ENCODE assay signal across 25 mouse cellular contexts in the genomic region with DNA sequence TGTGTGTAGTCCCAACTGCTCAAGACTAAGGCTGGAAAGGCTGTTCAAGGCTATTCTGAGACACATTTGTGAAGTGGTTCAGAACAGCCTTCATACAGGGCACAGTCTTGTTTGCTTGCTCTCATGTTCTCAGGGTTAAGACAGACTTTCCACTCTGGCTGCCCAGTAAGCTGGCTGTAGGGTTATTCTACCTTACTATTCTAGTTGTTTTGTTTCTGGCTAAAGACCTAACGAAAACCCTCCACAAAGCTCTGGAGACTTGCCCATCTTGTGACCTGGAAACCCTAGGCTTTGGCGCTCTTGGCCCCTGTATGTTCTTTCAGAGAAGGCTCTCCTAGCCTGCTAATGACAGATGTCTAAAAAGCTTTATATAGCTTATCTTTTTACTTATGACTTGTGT. TPM values are rescaled to one million over a fixed set of nuclear protein-coding genes. Genes with fewer than 3 reads are reported as not detected.
DNase-seq lines count a peak whose midpoint lies in the region; ATAC-seq and TF ChIP-seq lines count a peak whose summit lies in the region.
"Had no signal": no experiment of that assay in that cellular context is flagged by ENCODE, and none has a peak within 500 bp of the region (broad histone marks: within the 10 kb centered on the region; RNA-seq: fewer than 3 reads in every experiment).

No protein-coding gene starts in this region.

- no peak overlapping the region for H3K9ac ChIP-seq in intestine, embryonic 16.5 days (ENCODE audit: low read depth, low read length)
- no peak overlapping the region for H3K9ac ChIP-seq in intestine, embryonic 15.5 days
- no peak overlapping the region for H3K9ac ChIP-seq in stomach, postnatal 0 days (ENCODE audit: low read length)
- H3K9ac ChIP-seq: embryonic facial prominence, embryonic 12.5 days; heart, embryonic 12.5 days; hindbrain, embryonic 14.5 days; limb, embryonic 12.5 days; liver, embryonic 15.5 days; lung, embryonic 14.5 days had no signal

- H3K27me3 ChIP-seq in intestine, embryonic 16.5 days (replicated peaks; ENCODE audit: control insufficient read depth, insufficient read depth, low read length): no peaks in the 10 kb centered on the region
- H3K27me3 ChIP-seq in intestine, embryonic 15.5 days (replicated peaks): no peaks in the 10 kb centered on the region
- no peaks in the 10 kb centered on the region for H3K27me3 ChIP-seq in stomach, postnatal 0 days (ENCODE audit: control insufficient read depth, insufficient read depth, low read length)
- H3K27me3 ChIP-seq: embryonic facial prominence, embryonic 12.5 days; heart, embryonic 12.5 days; limb, embryonic 12.5 days; liver, embryonic 15.5 days had no signal

- WGBS in intestine, embryonic 16.5 days: 81% methylated on average over 2 of the region's 2 CpGs
- WGBS in intestine, embryonic 15.5 days: 80% methylated on average over 2 of the region's 2 CpGs
- 83% methylated on average over 2 of the region's 2 CpGs for WGBS in stomach, postnatal 0 days

- no peak overlapping the region for H3K4me3 ChIP-seq in intestine, embryonic 16.5 days (ENCODE audit: low read length)
- H3K4me3 ChIP-seq in intestine, embryonic 15.5 days (replicated peaks): no peak overlapping the region
- H3K4me3 ChIP-seq in brown adipose tissue, adult 24 weeks (ENCODE audit: insufficient read depth, low read depth, low read length): no peak overlapping the region
- no peak overlapping the region for H3K4me3 ChIP-seq in stomach, postnatal 0 days (ENCODE audit: low read depth, low read length)
- H3K4me3 ChIP-seq: embryonic facial prominence, embryonic 12.5 days; heart, embryonic 12.5 days; left cerebral cortex, adult 2 months; limb, embryonic 12.5 days; liver, embryonic 15.5 days; midbrain, embryonic 10.5 days had no signal

- H3K4me2 ChIP-seq in intestine, embryonic 16.5 days (ENCODE audit: low read depth, low read length): no peak overlapping the region
- H3K4me2 ChIP-seq in intestine, embryonic 15.5 days (replicated peaks): no peak overlapping the region
- no peak overlapping the region for H3K4me2 ChIP-seq in stomach, postnatal 0 days (replicated peaks; ENCODE audit: low read depth)
- H3K4me2 ChIP-seq: embryonic facial prominence, embryonic 12.5 days; heart, embryonic 12.5 days; hindbrain, embryonic 14.5 days; limb, embryonic 12.5 days; liver, embryonic 15.5 days; lung, embryonic 14.5 days had no signal

- peaks cover 2% of the 10 kb centered on the region; the same call in 1 of the 2 replicates for H3K36me3 ChIP-seq in intestine, embryonic 16.5 days (ENCODE audit: control insufficient read depth, insufficient read depth, low read length)
- H3K36me3 ChIP-seq in intestine, embryonic 15.5 days: peaks cover 11% of the 10 kb centered on the region
- H3K36me3 ChIP-seq in stomach, postnatal 0 days (ENCODE audit: control insufficient read depth, insufficient read depth, low read length): peaks cover 5% of the 10 kb centered on the region

- H3K9me3 ChIP-seq in intestine, embryonic 16.5 days (ENCODE audit: control insufficient read depth, low read length): no peaks in the 10 kb centered on the region
- no peaks in the 10 kb centered on the region for H3K9me3 ChIP-seq in intestine, embryonic 15.5 days
- H3K9me3 ChIP-seq in stomach, postnatal 0 days (ENCODE audit: control insufficient read depth, low read length): no peaks in the 10 kb centered on the region
- H3K9me3 ChIP-seq: embryonic facial prominence, embryonic 12.5 days; heart, embryonic 12.5 days; limb, embryonic 12.5 days; liver, embryonic 15.5 days; midbrain, embryonic 10.5 days had no signal

- H3K4me1 ChIP-seq in intestine, embryonic 16.5 days (ENCODE audit: control insufficient read depth, insufficient read depth, low read length): peaks cover 8% of the 10 kb centered on the region
- H3K4me1 ChIP-seq in intestine, embryonic 15.5 days (replicated peaks): peaks cover 7% of the 10 kb centered on the region; the same call in 1 of the 2 replicates
- peaks cover 2% of the 10 kb centered on the region; the same call in 1 of the 2 replicates for H3K4me1 ChIP-seq in brown adipose tissue, adult 24 weeks (ENCODE audit: control insufficient read depth, insufficient read depth, insufficient read length, low read length)
- H3K4me1 ChIP-seq in stomach, postnatal 0 days (replicated peaks; ENCODE audit: control insufficient read depth, insufficient read depth): no peaks in the 10 kb centered on the region
- H3K4me1 ChIP-seq: embryonic facial prominence, embryonic 12.5 days; liver, embryonic 15.5 days; midbrain, embryonic 10.5 days had no signal

- DNase-seq in cerebellum, adult 9-10 months: peak; percentile 14
- no peak for DNase-seq in cerebellum, adult 11 months
- no peak for DNase-seq in stomach, postnatal 0 days (ENCODE audit: low spot score)
- DNase-seq in spleen, adult 18-20 months: no peak
- DNase-seq: cerebellum, adult 8-10 months; cerebellum, postnatal 36 days; embryo, embryonic 11 days; heart, postnatal 4 days; kidney, adult 8-10 months; lung, embryonic 14.5 days; lung, postnatal 14 days; right cerebral cortex, postnatal 25 days had no signal

- peak overlapping the region; percentile 61; the same call in 1 of the 2 replicates for H3K27ac ChIP-seq in intestine, embryonic 16.5 days (ENCODE audit: low read length)
- H3K27ac ChIP-seq in intestine, embryonic 15.5 days: no peak overlapping the region
- H3K27ac ChIP-seq in brown adipose tissue, adult 24 weeks (replicated peaks; ENCODE audit: low read depth, low read length): 0 out of 2 replicates have a peak overlapping the region, but pooled peaks have one; percentile 31
- H3K27ac ChIP-seq in stomach, postnatal 0 days (replicated peaks): peak overlapping the region; percentile 5; the same call in 1 of the 2 replicates
- H3K27ac ChIP-seq: embryonic facial prominence, embryonic 12.5 days; hindbrain, embryonic 14.5 days; kidney, postnatal 0 days; left cerebral cortex, adult 2 months; limb, embryonic 12.5 days; liver, embryonic 15.5 days; midbrain, embryonic 10.5 days had no signal

- TF ChIP-seq CTCF in stomach, postnatal 0 days (IDR thresholded peaks at IDR 0.05; ENCODE audit: low read depth): no peak

- TF ChIP-seq EP300 in stomach, postnatal 0 days (optimal IDR thresholded peaks at IDR 0.05): no peak

- no peak for ATAC-seq in intestine, embryonic 16.5 days
- ATAC-seq in intestine, embryonic 15.5 days: no peak
- no peak for ATAC-seq in stomach, postnatal 0 days (ENCODE audit: low FRiP score, low TSS enrichment)
- ATAC-seq: forebrain, embryonic 14.5 days; midbrain, embryonic 16.5 days had no signal

RNA-seq across cellular contexts. Expression of a gene that starts 55.1 kb away (rescaled TPM):
- polyA plus RNA-seq in intestine, embryonic 16.5 days (2015; fragmentation: Nextera tagmentation; extraction: Ambion mirVana): 32.1 and 36.6 TPM in 2 replicates
- polyA plus RNA-seq in intestine, embryonic 15.5 days (2015; fragmentation: Nextera tagmentation; extraction: Ambion mirVana): 37.6 and 38.3 TPM in 2 replicates
- 24.5 and 24.6 TPM in 2 replicates for polyA plus RNA-seq in brown adipose tissue, adult 24 weeks (2012; ENCODE audit: insufficient read depth, insufficient read length, missing spikeins)
- 28.4 and 29.0 TPM in 2 replicates for polyA plus RNA-seq in stomach, postnatal 0 days (2015; fragmentation: Nextera tagmentation; extraction: Ambion mirVana)
